Mouse (Mus musculus): ENCODE measurements around the gene Gabarap. TPM values are rescaled to one million over a fixed set of nuclear protein-coding genes. Genes with fewer than 3 reads are reported as not detected.

Gabarap gene
- total RNA-seq, 2 experiments from 2014 or later, result 216 to 229 TPM

GRCm38 (mm10) chr11:69956218-69956617 lies 34.7 kb upstream of the Gabarap start:
- no peak overlapping the region for H3K27ac ChIP-seq
- peak; percentile 43 for TF ChIP-seq CTCF (conservative IDR thresholded peaks at IDR 0.05)
- H3K4me3 ChIP-seq, result no peak overlapping the region
- no peak for DNase-seq (ENCODE audit: low spot score in 2 of 2)

- DNase-seq (ENCODE audit: low spot score in 2 of 2), result no peak
- peak; percentile 58 for TF ChIP-seq CTCF (conservative IDR thresholded peaks at IDR 0.05)
Measured at GRCm38 (mm10) chr11:69960616-69961015, 30.3 kb upstream of the Gabarap start.

GRCm38 (mm10) chr11:69961841-69962240 lies 29.1 kb upstream of the Gabarap start:
- Histone ChIP-seq H3K4me3 (no peak overlapping the region), H3K27ac (no peak overlapping the region)
- no peak for TF ChIP-seq CTCF (conservative IDR thresholded peaks at IDR 0.05)
- DNase-seq (ENCODE audit: low spot score in 2 of 2), result no peak

More at GRCm38 (mm10) chr11:69960616-69961015, 30.3 kb upstream of the Gabarap start:
- H3K4me3 ChIP-seq, result no peak overlapping the region
- no peak overlapping the region for H3K27ac ChIP-seq

GRCm38 (mm10) chr11:69964650-69965270 lies 26.2 kb upstream of the Gabarap start, which contains the start of gene Cldn7:
TSS of gene Cldn7 (plus strand) at chr11:69964779.
- DNase-seq (ENCODE audit: low spot score in 2 of 2), result no peak
- no peak for TF ChIP-seq CTCF (conservative IDR thresholded peaks at IDR 0.05)
- Histone ChIP-seq H3K27ac (no peak within 1 kb of the TSS), H3K4me3 (no peak within 1 kb of the TSS)

- DNase-seq (ENCODE audit: low spot score in 2 of 2), result no peak
- H3K4me3 ChIP-seq, result no peak overlapping the region
- no peak for TF ChIP-seq CTCF (conservative IDR thresholded peaks at IDR 0.05)
- no peak overlapping the region for H3K27ac ChIP-seq
Measured at GRCm38 (mm10) chr11:69965271-69966005, 25.5 kb upstream of the Gabarap start.

- Histone ChIP-seq H3K27ac (no peak overlapping the region), H3K4me3 (peak overlapping the region; percentile 7; the same call in 1 of the 2 replicates)
- TF ChIP-seq CTCF (conservative IDR thresholded peaks at IDR 0.05), result no peak
- no peak for DNase-seq (ENCODE audit: low spot score in 2 of 2)
Measured at GRCm38 (mm10) chr11:69966006-69966859, 24.7 kb upstream of the Gabarap start.

GRCm38 (mm10) chr11:69966860-69967517 lies 24.0 kb upstream of the Gabarap start:
- H3K27ac ChIP-seq, result no peak overlapping the region
- DNase-seq (ENCODE audit: low spot score in 2 of 2), result no peak
- peak overlapping the region; percentile 7; the same call in 1 of the 2 replicates for H3K4me3 ChIP-seq
- no peak for TF ChIP-seq CTCF (conservative IDR thresholded peaks at IDR 0.05)

GRCm38 (mm10) chr11:69968793-69969192 lies 22.1 kb upstream of the Gabarap start:
- Histone ChIP-seq H3K4me3 (no peak overlapping the region), H3K27ac (no peak overlapping the region)
- DNase-seq (ENCODE audit: low spot score in 2 of 2), result no peak
- no peak for TF ChIP-seq CTCF (conservative IDR thresholded peaks at IDR 0.05)

- Histone ChIP-seq H3K27ac (no peak overlapping the region), H3K4me3 (no peak overlapping the region)
- no peak for TF ChIP-seq CTCF (conservative IDR thresholded peaks at IDR 0.05)
- no peak for DNase-seq (ENCODE audit: low spot score in 2 of 2)
Measured at GRCm38 (mm10) chr11:69970222-69970621, 20.7 kb upstream of the Gabarap start.

- no peak overlapping the region for H3K27ac ChIP-seq
- no peak overlapping the region for H3K4me3 ChIP-seq
- TF ChIP-seq CTCF (conservative IDR thresholded peaks at IDR 0.05), result no peak
- no peak for DNase-seq (ENCODE audit: low spot score in 2 of 2)
Measured at GRCm38 (mm10) chr11:69970775-69971174, 20.2 kb upstream of the Gabarap start.

GRCm38 (mm10) chr11:69974907-69975306 lies 16.0 kb upstream of the Gabarap start:
- H3K4me3 ChIP-seq, result no peak overlapping the region
- no peak for TF ChIP-seq CTCF (conservative IDR thresholded peaks at IDR 0.05)
- H3K27ac ChIP-seq, result no peak overlapping the region
- no peak for DNase-seq (ENCODE audit: low spot score in 2 of 2)

- DNase-seq (ENCODE audit: low spot score in 2 of 2), result no peak
- H3K4me3 ChIP-seq, result no peak overlapping the region
- H3K27ac ChIP-seq, result no peak overlapping the region
- no peak for TF ChIP-seq CTCF (conservative IDR thresholded peaks at IDR 0.05)
Measured at GRCm38 (mm10) chr11:69976271-69976670, 14.7 kb upstream of the Gabarap start.
